Mouse (Mus musculus) forebrain, embryonic 15.5 days (tissue): Measurements from ENCODE around the gene Actl11. TPM values are rescaled to one million over a fixed set of nuclear protein-coding genes. Genes with fewer than 3 reads are reported as not detected.

Experiments used
- ATAC-seq: fragments of 200-750 bp; cut with Nextera tagmentation; replicated peaks from 2 replicates; pipeline ENCODE4 v1.8.0; 2017; ENCODE audit warnings: mild to moderate bottlenecking, moderate TSS enrichment, moderate library complexity
- H3K27ac ChIP-seq: fragments of 300-500 bp; sonication (generic); replicated peaks from 2 replicates; pipeline ENCODE4 v1.5.1; 2015; ENCODE audit warnings: mild to moderate bottlenecking, inconsistent platforms
- H3K27me3 ChIP-seq: fragments of 300-500 bp; sonication (generic); 2 replicates; pipeline ENCODE4 v1.6.1; 2015; ENCODE audit warnings: inconsistent platforms
- H3K36me3 ChIP-seq: fragments of 300-500 bp; sonication (generic); 2 replicates; pipeline ENCODE4 v1.6.1; 2015; ENCODE audit warnings: mild to moderate bottlenecking, inconsistent platforms
- H3K4me1 ChIP-seq: fragments of 300-500 bp; sonication (generic); 2 replicates; pipeline ENCODE4 v1.6.1; 2015; ENCODE audit warnings: inconsistent platforms
- H3K4me2 ChIP-seq: fragments of 300-500 bp; sonication (generic); replicated peaks from 2 replicates; pipeline ENCODE4 v1.6.1; 2015; ENCODE audit warnings: mild to moderate bottlenecking, inconsistent platforms
- H3K4me3 ChIP-seq: fragments of 300-500 bp; sonication (generic); 2 replicates; pipeline ENCODE4 v1.5.1; 2015; ENCODE audit warnings: mild to moderate bottlenecking, inconsistent platforms
- H3K9ac ChIP-seq: fragments of 300-500 bp; sonication (generic); replicated peaks from 2 replicates; pipeline ENCODE4 v1.6.1; 2015; ENCODE audit warnings: mild to moderate bottlenecking, inconsistent platforms
- H3K9me3 ChIP-seq: fragments of 300-500 bp; sonication (generic); 2 replicates; pipeline ENCODE4 v1.6.1; 2016; ENCODE audit warnings: inconsistent platforms
- WGBS: fragments of 180-500 bp; shearing (Covaris S2); methylation state at CpG from one replicate; pipeline ENCODE4 v1.1.7; 2015; ENCODE audit warnings: mixed read lengths; 5-methylcytosine and 5-hydroxymethylcytosine counted together
- polyA plus RNA-seq: library from polyadenylated mRNA; unstranded; fragments of >200 nt; fragmentation: Nextera tagmentation; extraction: Ambion mirVana; gene quantifications from 2 replicates; pipeline ENCODE4 v1.2.1, GENCODE M21; 2015

Gene Actl11
- polyA plus RNA-seq, result not detected in 2 replicates

GRCm38 (mm10) chr9:107928169-107928568, at the start of gene Actl11:
Gene Actl11, plus strand, starts transcription at chr9:107928469.
- no peak within 1 kb of the TSS for H3K4me2 ChIP-seq
- ATAC-seq, result no peak
- peak within 1 kb of the TSS; percentile 4; the same call in 1 of the 2 replicates for H3K27ac ChIP-seq
- whole genome bisulfite sequencing, result 86% methylated on average over 3 of the region's 3 CpGs
- H3K4me3 ChIP-seq, result no peak within 1 kb of the TSS
- H3K9me3 ChIP-seq, result no peaks in the 10 kb centered on the region
- H3K27me3 ChIP-seq, result no peaks in the 10 kb centered on the region
- no peak within 1 kb of the TSS for H3K9ac ChIP-seq
- H3K4me1 ChIP-seq, result peaks cover 17% of the 10 kb centered on the region
- no peaks in the 10 kb centered on the region for H3K36me3 ChIP-seq

GRCm38 (mm10) chr9:107880411-107880810, 47.9 kb upstream of the Actl11 start:
- H3K4me3 ChIP-seq, result no peak overlapping the region
- H3K9me3 ChIP-seq, result no peaks in the 10 kb centered on the region
- 70% methylated on average over 4 of the region's 4 CpGs for WGBS
- 0 out of 2 replicates have a peak, but pooled peaks cover 2% of the 10 kb centered on the region for H3K27me3 ChIP-seq
- H3K36me3 ChIP-seq, result no peaks in the 10 kb centered on the region
- H3K4me2 ChIP-seq, result no peak overlapping the region
- no peak overlapping the region for H3K27ac ChIP-seq
- ATAC-seq, result no peak
- H3K4me1 ChIP-seq, result no peaks in the 10 kb centered on the region
- H3K9ac ChIP-seq, result no peak overlapping the region

DNA sequence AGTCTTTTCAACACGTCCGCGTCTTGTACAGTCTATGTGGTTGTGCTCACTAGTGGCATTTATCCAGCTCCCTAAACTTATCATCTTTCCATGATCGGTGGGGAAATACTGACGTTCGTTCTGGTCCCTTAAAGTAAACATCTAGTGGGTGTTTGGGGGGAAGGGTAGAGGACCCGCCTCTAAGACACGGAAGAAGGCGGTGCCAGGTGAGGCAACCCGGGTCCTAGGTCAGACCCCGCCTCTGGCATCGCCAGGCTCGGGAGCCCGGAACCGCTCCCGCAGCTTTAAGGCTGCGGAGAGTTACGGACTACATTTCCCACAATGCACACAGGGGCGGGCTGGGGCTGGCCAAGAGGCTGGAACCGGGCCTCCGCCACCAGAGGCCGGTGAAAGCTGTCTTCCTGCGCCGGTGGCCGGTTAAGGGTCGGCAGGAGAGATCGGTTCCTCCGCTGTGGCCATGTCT, 40.4 kb upstream of the Actl11 start, which contains the start of gene Mon1a:
Gene Mon1a, plus strand, starts transcription at position 348 of the 463 bp plus-strand sequence.
- H3K9ac ChIP-seq, result peak within 1 kb of the TSS; percentile 79
- H3K36me3 ChIP-seq, result no peaks in the 10 kb centered on the region
- H3K4me2 ChIP-seq, result peak within 1 kb of the TSS; percentile 83
- peak within 1 kb of the TSS; percentile 68 for H3K27ac ChIP-seq
- ATAC-seq, result peak; percentile 96
- no peaks in the 10 kb centered on the region for H3K9me3 ChIP-seq
- H3K4me1 ChIP-seq, result peaks cover 13% of the 10 kb centered on the region
- peak within 1 kb of the TSS; percentile 80 for H3K4me3 ChIP-seq
- H3K27me3 ChIP-seq, result no peaks in the 10 kb centered on the region
- WGBS, result 0% methylated on average over 28 of the region's 28 CpGs

DNA sequence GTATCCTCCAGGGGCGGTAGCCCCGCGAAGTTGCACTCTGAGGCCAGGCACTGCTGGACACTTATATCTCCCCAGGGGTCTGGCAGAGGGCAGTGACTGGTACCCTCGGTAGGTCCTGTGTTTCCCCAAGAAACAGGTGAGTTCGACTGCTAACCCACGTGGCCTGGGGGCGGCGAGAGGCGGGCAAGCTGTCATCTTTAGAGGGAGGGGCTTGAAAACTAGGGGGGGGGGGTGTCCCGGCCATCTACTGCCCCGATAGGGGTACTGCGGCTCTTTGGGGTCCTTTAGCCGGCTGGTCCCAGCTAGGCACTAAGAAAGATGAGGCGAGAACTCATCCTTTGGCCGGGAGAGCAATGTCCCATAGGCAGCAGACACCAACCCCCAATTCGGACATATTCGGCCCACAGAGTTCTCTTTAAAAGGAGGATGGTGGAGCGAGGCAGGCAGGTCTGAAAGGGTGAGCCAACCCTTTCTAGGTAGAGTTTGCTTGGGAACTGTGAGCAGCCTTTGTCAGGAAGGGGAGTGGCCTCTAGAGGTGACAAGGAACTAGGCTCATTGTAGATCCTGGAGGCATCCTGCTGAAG, 39.9 kb upstream of the Actl11 start:
- H3K4me3 ChIP-seq, result peak overlapping the region; percentile 80
- 1% methylated on average over 18 of the region's 18 CpGs for WGBS
- peaks cover 13% of the 10 kb centered on the region for H3K4me1 ChIP-seq
- H3K9me3 ChIP-seq, result no peaks in the 10 kb centered on the region
- no peaks in the 10 kb centered on the region for H3K36me3 ChIP-seq
- peak; percentile 68 for ATAC-seq
- peak overlapping the region; percentile 79 for H3K9ac ChIP-seq
- peak overlapping the region; percentile 83 for H3K4me2 ChIP-seq
- H3K27me3 ChIP-seq, result no peaks in the 10 kb centered on the region
- H3K27ac ChIP-seq, result peak overlapping the region; percentile 68

GRCm38 (mm10) chr9:107890260-107890659, 38.0 kb upstream of the Actl11 start:
- Histone ChIP-seq H3K9ac (no peak overlapping the region), H3K27ac (no peak overlapping the region), H3K27me3 (no peaks in the 10 kb centered on the region), H3K4me2 (no peak overlapping the region), H3K4me1 (peaks cover 13% of the 10 kb centered on the region), H3K4me3 (no peak overlapping the region), H3K36me3 (no peaks in the 10 kb centered on the region), H3K9me3 (no peaks in the 10 kb centered on the region)
- 93% methylated on average over 6 of the region's 6 CpGs for WGBS
- no peak for ATAC-seq

GRCm38 (mm10) chr9:107891023-107891422, 37.2 kb upstream of the Actl11 start:
- Histone ChIP-seq H3K4me3 (no peak overlapping the region), H3K27me3 (no peaks in the 10 kb centered on the region), H3K27ac (no peak overlapping the region), H3K9ac (no peak overlapping the region), H3K4me2 (no peak overlapping the region), H3K4me1 (peaks cover 13% of the 10 kb centered on the region), H3K36me3 (no peaks in the 10 kb centered on the region), H3K9me3 (no peaks in the 10 kb centered on the region)
- 100% methylated on average over 1 of the region's 1 CpGs for WGBS
- ATAC-seq, result no peak

- Histone ChIP-seq H3K9ac (no peak overlapping the region), H3K4me2 (no peak overlapping the region), H3K9me3 (no peaks in the 10 kb centered on the region), H3K27ac (no peak overlapping the region), H3K4me1 (peaks cover 13% of the 10 kb centered on the region), H3K4me3 (no peak overlapping the region), H3K36me3 (peaks cover 18% of the 10 kb centered on the region; the same call in 1 of the 2 replicates), H3K27me3 (no peaks in the 10 kb centered on the region)
- ATAC-seq, result no peak
- 86% methylated on average over 10 of the region's 10 CpGs for WGBS
Observed at GRCm38 (mm10) chr9:107898563-107898962, 29.7 kb upstream of the Actl11 start.

GRCm38 (mm10) chr9:107899855-107900254, 28.4 kb upstream of the Actl11 start:
- no peaks in the 10 kb centered on the region for H3K9me3 ChIP-seq
- H3K27me3 ChIP-seq, result no peaks in the 10 kb centered on the region
- H3K4me3 ChIP-seq, result no peak overlapping the region
- no peak overlapping the region for H3K4me2 ChIP-seq
- no peak overlapping the region for H3K27ac ChIP-seq
- H3K4me1 ChIP-seq, result peaks cover 13% of the 10 kb centered on the region
- no peak overlapping the region for H3K9ac ChIP-seq
- peaks cover 18% of the 10 kb centered on the region; the same call in 1 of the 2 replicates for H3K36me3 ChIP-seq
- WGBS, result 65% methylated on average over 12 of the region's 12 CpGs
- no peak for ATAC-seq

DNA sequence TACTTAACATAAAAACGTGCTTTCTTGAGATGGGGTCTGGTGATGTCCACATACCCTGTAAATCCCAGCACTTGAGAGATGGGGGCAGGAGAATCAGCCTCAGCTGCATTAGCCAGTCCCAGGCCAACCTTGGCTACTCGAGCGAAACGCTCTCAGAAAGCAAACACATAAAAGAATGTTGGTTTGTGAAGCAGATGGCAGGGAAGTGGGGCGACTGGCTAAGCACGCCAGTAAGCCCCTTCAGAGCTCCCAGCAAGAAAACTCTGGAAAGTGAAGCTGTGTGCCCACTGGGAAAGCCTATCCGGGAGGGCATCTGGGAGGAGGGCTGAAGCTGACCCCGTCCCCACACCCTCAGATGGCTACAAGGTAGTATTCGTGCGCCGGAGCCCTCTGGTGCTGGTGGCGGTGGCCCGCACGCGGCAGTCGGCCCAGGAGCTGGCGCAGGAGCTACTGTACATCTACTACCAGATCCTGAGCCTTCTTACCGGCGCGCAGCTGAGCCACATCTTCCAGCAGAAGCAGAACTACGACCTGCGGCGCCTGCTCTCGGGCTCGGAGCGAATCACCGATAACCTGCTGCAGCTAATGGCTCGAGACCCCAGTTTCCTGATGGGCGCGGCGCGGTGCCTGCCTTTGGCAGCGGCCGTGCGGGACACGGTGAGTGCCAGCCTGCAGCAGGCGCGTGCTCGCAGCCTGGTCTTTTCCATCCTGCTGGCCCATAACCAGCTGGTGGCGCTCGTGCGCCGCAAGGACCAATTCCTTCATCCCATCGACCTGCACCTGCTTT, 27.2 kb upstream of the Actl11 start:
- peaks cover 18% of the 10 kb centered on the region; the same call in 1 of the 2 replicates for H3K36me3 ChIP-seq
- peak overlapping the region; percentile 37 for H3K4me3 ChIP-seq
- peak overlapping the region; percentile 51 for H3K27ac ChIP-seq
- 2% methylated on average over 44 of the region's 44 CpGs for WGBS
- H3K27me3 ChIP-seq, result no peaks in the 10 kb centered on the region
- peak; percentile 64 for ATAC-seq
- H3K9me3 ChIP-seq, result no peaks in the 10 kb centered on the region
- H3K4me1 ChIP-seq, result peaks cover 13% of the 10 kb centered on the region
- peak overlapping the region; percentile 53 for H3K4me2 ChIP-seq
- H3K9ac ChIP-seq, result peak overlapping the region; percentile 40

DNA sequence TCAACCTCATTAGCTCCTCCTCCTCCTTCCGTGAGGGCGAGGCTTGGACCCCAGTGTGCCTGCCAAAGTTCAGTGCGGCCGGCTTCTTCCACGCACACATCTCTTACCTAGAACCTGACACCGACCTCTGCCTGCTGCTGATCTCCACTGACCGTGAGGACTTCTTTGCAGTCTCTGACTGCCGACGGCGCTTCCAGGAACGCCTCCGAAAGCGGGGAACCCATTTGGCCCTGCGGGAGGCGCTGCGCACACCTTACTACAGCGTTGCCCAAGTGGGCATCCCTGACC, 26.7 kb upstream of the Actl11 start:
- no peaks in the 10 kb centered on the region for H3K27me3 ChIP-seq

DNA sequence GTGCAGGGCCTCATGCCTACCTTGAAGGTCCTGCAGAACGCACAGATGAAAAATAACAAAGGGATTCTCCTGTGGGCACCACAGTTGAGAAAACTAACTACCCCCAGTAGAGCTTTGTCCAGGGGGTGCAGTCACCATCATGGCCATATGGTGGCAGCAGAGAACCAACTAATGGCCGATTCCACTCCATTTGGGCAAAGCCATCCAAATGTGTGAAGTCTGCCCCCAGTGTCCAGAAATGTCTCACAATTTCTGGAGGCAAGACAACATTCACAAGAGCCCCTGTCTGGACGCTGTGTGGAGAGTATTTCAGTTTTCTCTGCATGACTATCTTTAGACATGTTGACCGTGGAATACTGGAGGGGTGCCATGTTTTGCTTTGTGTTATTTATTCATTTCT, 23.5 kb upstream of the Actl11 start:
- 0 out of 2 replicates have a peak, but pooled peaks have one; percentile 35 for ATAC-seq
- Histone ChIP-seq H3K4me2 (no peak overlapping the region), H3K36me3 (peaks cover 12% of the 10 kb centered on the region; the same call in 1 of the 2 replicates), H3K9ac (no peak overlapping the region), H3K27ac (no peak overlapping the region), H3K4me3 (no peak overlapping the region), H3K27me3 (no peaks in the 10 kb centered on the region), H3K9me3 (no peaks in the 10 kb centered on the region), H3K4me1 (peaks cover 21% of the 10 kb centered on the region)
- 5% methylated on average over 4 of the region's 4 CpGs for WGBS

More for the DNA sequence above, 26.7 kb upstream of the Actl11 start:
- no peak for ATAC-seq
- 9% methylated on average over 17 of the region's 17 CpGs for WGBS
- Histone ChIP-seq H3K36me3 (peaks cover 18% of the 10 kb centered on the region; the same call in 1 of the 2 replicates), H3K27ac (no peak overlapping the region), H3K4me3 (peak overlapping the region; percentile 37), H3K9me3 (no peaks in the 10 kb centered on the region), H3K9ac (no peak overlapping the region; the same call in 1 of the 2 replicates), H3K4me2 (peak overlapping the region; percentile 53), H3K4me1 (peaks cover 13% of the 10 kb centered on the region)
